Mouse (Mus musculus) left cerebral cortex, adult 18-20 months (tissue): Measurements from ENCODE around the gene Cd3eap. TPM values are rescaled to one million over a fixed set of nuclear protein-coding genes. Genes with fewer than 3 reads are reported as not detected.

ENCODE experiments used
- DNase-seq, 2 experiments: peaks; one replicate each; pipeline ENCODE4 v3.0.0; 2021 to 2022; ENCODE audit warnings: low spot score in 2 of 2, mixed read lengths in 1 of 2
- total RNA-seq, 2 experiments: library from RNA; stranded (reverse); gene quantifications; 2 replicates each; pipeline ENCODE4 v1.2.3; 2021

Gene Cd3eap
- total RNA-seq, 2 experiments from 2014 or later = 17.1 to 18.1 TPM

- peak; percentile 51 to 58 for DNase-seq
These were observed 22.2 kb downstream of the Cd3eap start for GRCm38 (mm10) chr7:19337122-19337521.

GRCm38 (mm10) chr7:19335583-19335982 is 23.7 kb downstream of the Cd3eap start:
- DNase-seq = no peak

DNA sequence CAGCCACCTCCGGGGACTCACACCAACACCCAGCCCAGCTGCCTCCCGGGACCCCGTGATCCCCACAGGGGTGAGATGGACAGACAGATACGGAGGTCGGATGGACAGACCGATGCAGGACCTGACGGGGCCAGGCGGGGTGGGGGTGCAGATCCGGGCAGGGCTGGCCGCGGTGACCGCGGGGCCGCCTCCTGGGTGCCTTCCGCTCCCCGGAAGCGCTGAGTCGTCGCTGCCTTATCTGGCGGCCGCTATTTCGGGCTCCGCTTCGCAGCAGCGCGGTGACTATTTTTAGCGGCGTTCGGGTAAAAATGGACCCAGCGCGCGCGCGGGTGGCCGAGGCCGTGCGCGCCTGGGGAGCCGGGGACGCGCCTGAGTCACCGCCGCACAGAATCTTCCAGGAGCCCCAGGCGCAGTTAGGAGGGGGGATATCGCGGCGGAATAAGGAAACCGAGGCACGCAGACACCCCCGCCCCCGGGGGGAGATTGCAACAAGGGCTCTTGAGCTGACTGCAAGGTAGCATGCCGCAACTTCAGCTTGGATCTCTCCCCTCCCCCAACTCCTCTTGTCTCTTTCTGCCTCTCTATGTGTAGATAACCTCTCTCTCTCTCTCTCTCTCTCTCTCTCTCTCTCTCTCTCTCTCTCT is 26.5 kb downstream of the Cd3eap start:
- DNase-seq = peak; percentile 83 to 91

- DNase-seq = no peak
These were observed 27.4 kb downstream of the Cd3eap start for GRCm38 (mm10) chr7:19331910-19332309.

DNA sequence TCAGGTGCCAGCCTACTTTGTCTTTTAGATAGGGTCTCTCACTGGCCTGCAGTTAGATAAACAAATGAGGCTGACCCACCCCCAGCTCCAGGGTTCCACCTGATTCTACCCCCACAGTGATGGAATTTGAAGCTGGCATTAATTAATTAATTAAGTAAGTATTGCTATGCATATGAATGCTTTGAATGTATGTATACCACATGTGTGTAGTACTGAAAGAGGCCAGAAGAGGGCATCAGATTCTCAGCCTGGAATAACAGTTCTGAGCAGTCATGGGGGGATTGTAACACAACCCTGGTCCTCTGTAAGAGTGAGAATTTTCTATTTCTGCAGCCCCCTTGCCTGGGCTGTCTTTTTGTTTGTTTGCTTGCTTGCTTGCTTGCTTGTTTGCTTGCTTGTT is 30.9 kb downstream of the Cd3eap start:
- no peak for DNase-seq

- no peak for DNase-seq
These were observed 31.5 kb downstream of the Cd3eap start for GRCm38 (mm10) chr7:19327782-19328181.

DNA sequence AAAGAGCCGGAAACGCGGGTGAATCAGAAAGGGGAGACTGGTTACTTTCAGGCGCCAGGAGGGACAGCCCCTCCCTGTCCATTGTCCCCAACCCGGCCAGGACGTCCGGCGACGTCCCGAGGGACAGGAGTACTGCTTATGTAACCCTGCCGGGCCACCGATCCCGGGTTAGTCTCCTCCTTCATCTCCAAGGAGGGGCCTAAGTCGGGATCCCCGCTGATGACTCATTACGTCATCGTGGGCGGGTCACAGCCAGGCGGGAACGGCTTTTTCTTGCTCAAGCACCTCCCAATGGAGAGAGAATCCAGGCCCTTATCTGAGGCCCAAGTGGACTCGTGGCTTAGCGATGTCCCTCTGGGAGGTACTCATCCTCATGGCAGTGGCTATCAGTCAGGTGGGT is 32.2 kb downstream of the Cd3eap start:
- DNase-seq = peak; percentile 88 to 90

DNA sequence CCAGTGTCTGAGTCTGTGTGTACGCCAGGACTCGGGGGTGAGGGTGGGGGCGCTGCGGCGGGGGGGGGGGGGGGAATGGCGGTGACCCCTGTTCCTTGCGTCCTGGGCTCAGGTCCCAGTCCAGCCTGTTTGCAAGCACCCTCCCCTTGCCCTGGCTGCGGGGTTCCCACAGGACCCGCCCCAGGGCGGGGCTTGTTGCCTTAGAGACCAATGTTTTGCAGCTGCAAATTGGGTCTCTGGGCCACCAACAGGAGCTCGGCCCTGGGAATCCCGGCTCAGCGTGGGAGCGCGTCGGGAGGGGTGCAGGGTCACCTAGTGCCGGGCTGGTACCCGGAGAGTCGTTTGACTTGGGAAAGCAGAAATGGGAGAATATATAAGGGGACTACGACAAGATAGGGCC is 32.9 kb downstream of the Cd3eap start:
- peak; percentile 73 to 77 for DNase-seq

GRCm38 (mm10) chr7:19325262-19326199 is 33.8 kb downstream of the Cd3eap start:
- DNase-seq = no peak

DNA sequence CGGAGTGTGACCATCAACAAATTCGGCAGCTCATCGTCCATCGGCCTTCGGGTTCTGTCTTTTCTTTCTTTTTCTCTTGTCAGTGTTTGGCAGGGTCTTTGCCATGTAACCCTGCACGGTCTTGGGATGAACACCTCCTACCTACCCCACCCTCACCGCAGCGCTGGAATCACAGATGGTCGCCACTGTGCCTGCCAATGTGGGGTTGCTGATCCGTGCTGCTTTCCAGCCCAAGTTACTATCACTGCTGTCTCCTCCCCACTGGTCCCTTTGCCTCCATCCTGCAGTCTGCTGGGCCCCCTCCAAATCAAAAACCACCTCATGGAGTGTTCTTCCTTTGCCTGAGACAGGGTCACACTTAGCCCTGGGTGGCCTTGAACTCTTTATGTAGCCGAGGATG is 35.1 kb downstream of the Cd3eap start:
- no peak for DNase-seq

DNA sequence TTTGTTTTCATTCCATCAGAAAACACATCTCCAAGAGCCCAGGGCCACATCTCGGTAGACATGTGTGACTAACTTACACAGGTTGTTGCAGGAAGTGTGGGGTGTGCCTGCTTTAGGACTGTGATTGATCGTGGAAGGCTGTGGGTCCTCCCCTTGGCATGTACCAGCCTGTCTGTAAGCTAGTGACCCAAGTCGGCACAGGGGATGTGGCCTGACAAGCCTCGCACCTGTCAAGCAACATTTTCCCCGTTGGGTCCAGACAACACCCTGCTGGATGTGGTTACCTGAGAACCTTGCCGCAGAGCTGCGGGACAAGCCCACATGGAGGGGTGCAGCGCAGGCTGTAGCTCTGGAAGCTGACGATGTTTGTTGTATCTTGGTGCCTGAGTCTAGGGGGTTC is 36.8 kb downstream of the Cd3eap start:
- no peak for DNase-seq

- DNase-seq = no peak
These were observed 37.8 kb downstream of the Cd3eap start for GRCm38 (mm10) chr7:19321464-19321863.

DNA sequence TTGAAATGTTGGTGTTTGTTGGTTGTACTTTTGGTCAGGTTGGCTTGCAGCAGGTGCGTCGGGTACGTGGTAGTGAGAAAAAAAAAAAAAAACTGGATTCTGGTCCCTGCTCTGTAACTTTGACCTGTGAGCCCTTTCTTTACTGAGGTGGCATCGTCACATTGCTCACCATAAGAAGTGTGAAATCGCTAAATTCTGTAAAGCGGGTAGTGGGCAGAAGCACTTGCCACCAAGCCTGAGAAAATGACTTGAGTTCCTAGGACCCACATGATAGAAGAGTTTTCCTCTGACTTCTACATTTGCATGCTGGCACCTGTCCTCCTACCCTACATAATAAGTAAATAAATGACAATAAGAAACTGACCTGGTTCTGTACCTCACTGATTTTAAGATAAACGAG is 38.6 kb downstream of the Cd3eap start:
- DNase-seq = no peak

DNA sequence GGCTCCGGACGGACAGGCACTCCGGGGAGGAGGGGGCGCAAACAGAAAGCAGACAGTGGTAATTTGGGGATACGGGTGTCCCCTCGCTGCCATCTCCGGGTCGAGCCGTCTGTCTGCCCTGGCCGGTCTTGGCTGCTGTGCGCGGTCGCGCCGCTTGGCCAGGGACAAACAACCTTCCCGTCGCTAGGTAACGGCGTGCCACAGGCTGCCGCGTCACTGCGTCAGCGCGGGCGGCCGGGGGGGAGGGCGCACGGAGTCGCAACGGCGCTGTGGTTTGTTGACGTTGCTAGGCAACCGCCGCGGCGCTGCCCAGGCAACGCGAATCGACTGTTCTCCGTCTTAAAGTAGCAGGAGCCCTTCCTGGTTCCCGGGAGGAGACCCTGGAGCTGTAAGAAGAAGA is 39.4 kb downstream of the Cd3eap start:
- DNase-seq = peak; percentile 93 to 96

DNA sequence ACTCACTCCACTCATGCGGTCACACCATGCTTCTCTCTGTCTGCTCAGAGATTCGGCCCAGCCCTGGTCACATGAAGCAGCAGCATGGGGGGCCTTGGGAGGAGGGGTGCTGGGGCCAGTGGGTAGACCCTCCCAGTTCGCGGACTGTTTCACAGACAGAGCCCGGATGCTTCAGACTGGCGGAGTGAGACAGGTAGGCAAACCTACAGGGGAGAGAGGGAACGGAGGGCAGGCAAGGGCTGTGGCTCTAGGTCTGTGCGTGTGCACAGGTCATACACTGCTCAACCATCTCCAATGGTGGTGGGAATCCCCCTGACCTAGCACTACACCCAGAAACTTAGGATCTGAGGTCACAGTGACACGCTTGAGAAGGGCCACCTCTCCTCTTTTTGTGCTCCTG is 39.8 kb downstream of the Cd3eap start:
- no peak for DNase-seq

DNA sequence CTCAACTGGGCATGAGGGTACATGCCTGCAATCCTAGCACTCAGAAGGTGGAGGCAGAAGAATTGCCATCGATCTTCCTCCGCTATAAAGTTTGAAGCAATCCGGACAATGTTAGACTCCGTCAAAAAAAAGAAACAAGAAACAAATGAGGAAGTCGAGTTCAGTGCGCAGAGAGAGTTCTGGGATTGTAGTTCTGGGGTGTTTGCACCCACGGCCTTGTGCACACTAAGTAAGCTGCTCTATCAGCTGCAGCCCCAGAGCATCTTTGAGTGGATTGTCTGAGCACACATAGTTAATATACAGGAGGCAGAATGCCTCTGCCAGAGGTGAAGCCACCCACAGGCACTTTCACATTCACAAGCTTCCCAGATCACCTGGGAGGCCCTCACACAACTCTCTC is 40.6 kb downstream of the Cd3eap start:
- no peak for DNase-seq

- no peak for DNase-seq
These were observed 41.1 kb downstream of the Cd3eap start for GRCm38 (mm10) chr7:19318201-19318600.

- DNase-seq = no peak
These were observed 42.7 kb downstream of the Cd3eap start for GRCm38 (mm10) chr7:19316451-19317161.

GRCm38 (mm10) chr7:19314033-19314432 is 45.2 kb downstream of the Cd3eap start:
- DNase-seq = no peak

DNA sequence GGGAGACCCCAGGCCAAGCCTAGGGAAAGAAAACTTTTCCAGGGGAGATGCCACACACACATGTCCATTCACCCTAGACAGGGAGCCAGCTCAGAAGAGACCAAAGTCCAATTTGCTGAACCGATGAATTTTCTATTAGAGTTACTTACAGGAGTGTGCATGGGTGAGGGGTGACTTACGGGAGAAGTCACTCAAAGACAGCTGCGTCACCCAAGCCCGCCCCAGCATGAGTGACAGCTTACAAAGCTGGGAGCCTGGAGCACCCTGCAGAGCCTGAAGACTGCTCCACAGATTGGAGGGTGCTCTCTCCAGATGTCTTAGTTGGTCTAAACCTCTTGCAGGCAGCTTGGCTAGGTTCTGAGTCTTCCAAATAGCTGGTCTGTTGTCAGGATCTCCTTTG is 47.3 kb downstream of the Cd3eap start:
- no peak for DNase-seq

- peak; percentile 93 to 95 for DNase-seq
These were observed 49.2 kb downstream of the Cd3eap start, which contains the start of gene Fosb for GRCm38 (mm10) chr7:19309884-19310641. Gene Fosb, minus strand, starts transcription at chr7:19310051.
